Mouse (Mus musculus) natural killer cell, adult 2 months (primary cell): ENCODE data around the gene Mical2.
A peak's percentile ranks its signal among the peaks of the same experiment; 100 is the strongest.

Experiments
- DNase-seq, 2 experiments: peaks; one replicate each; pipeline ENCODE4 v3.0.0; 2022; ENCODE audit warnings: low spot score in 2 of 2

Mical2 gene

GRCm38 (mm10) chr7:112209621-112210020 lies 16.0 kb upstream of the Mical2 start:
- no peak for DNase-seq

- DNase-seq, result peak in 1 of 2 experiments; percentile 13
These were observed 12.5 kb upstream of the Mical2 start for GRCm38 (mm10) chr7:112212921-112213721.

GRCm38 (mm10) chr7:112215871-112216270 lies 9.8 kb upstream of the Mical2 start:
- DNase-seq, result no peak

DNA sequence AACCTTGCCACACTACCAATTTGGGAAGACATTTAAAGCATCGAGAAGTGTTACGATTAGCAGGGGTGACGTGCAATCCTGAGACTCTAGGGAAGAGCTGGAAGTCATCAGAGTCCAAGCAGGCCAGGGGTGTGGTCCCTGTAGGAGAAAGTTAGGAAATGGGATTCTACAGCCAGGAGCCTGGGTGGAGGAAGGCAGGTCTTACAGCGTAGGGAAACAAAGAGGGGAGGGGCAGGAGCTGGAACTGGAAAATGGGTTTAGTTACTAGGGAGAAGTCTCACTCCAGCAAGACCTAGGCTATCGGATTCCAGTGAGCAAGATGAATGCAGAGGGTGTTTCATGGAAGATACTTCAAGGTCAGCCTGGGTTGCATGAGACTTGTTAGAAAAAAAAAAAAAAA lies 8.9 kb upstream of the Mical2 start:
- DNase-seq, result no peak

DNA sequence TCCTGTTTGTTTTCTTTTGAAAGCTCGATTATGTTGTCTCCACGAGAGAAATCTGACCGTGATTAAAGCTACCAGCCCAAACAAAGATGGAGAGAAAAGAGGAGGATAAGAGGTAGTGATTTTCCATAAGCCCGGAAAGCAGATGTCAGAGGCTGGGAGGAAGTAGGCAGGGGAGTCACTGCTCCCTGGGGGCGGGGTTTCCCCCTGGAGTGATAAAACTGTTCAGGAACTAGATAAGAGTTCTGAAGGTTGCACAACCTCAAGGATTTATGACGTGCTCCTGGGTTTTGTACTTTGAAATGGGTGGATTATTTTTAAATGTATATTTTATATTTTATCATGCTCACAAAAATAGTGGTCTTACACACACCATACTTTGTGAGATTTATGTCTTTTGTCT lies 8.4 kb upstream of the Mical2 start:
- DNase-seq, result no peak

DNA sequence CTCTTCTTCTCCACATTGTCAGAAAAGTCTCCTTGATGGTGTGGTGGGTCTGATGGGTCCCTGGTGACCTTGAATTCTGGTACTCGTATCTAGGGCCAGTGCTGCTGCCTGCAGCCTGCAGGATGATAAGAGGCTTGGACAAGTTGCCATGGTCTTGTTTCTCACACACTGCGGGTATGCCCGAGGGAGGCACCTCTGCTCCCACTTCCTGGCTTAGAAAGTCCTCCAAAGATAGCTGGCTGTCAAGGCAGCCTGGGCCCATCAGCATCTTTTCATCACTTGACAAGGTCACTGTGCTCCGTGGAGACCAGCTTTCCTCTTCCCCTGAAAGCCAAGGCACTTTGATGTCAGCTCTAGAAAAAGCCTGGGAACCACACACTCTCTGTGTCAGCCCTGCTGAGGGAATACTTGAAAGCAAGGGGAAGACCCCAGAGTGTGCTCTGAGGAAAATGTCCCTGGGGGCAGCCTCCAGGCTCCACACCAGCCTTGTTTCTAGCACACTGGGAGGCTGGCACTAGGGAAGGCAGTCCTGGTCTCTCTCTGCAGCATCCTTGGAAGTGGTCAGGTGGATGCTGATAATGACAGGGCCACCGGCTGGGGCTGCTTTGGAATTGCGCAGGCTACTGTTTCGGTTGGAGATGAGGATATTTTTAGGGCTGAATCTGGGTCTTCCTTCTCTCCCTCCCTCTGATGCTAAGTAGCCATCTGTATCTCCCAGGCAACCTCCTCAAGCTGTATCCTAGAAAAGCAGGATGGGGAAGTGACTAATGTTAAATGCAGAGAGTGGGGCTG lies 2.7 kb upstream of the Mical2 start:
- no peak for DNase-seq

- no peak for DNase-seq
These were observed 802 bp upstream of the Mical2 start for GRCm38 (mm10) chr7:112224854-112225253.

DNA sequence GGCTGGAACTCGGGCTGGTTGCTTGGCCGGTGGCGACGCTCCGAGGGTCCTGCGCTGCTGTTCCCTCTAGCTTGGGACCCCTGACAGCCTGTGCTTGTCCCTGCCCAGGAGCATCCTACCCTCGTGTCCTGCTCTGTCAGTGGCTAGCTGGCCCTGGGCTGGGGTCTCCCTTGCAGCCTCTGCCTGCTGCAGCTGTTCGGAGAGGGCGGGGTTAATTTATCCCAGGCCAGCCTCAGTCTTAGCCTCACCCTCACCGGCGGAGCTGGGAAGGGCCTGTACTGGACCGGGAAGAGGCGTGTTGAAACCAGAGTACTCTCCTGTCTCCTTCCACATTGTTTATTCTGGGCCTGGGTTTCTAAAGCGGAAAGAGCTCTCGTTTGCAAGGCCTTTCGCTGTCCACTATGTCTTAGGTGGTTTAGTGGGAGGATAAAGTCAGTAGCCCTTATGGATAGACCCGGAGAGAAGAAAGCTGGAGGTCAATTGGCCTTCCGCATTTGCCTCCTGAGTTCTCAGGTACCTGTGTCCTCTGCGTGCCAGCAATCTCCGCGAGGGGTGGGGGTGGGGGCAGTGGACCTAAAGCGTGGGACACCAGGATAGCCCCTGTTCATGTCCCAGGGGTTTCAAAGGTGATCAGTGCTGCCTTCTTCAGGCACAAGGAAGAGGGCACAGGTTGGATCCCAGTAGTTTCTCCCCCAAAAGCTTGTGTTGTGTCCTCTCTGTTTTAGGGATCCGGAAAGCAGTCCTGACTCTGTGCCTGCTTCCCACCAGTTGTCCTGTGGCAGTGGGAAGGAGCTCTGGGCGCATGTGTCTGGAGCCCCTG lies 1.0 kb downstream of the Mical2 start:
- no peak for DNase-seq

DNA sequence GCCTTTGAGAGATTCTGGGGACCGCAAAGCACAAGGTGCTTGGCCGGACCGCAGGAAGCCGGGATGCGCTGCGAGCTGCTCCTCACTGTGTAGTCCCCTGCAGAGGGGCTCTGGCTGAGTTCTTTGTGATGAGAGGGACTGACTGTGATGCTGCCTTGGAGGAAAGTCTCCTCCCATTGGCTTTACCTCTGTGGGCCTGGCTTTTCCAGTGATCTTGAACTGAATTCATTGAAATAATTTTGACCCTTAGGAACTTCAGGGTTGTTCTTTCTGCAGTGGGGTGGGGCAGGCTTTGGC lies 1.6 kb downstream of the Mical2 start:
- DNase-seq, result no peak

DNA sequence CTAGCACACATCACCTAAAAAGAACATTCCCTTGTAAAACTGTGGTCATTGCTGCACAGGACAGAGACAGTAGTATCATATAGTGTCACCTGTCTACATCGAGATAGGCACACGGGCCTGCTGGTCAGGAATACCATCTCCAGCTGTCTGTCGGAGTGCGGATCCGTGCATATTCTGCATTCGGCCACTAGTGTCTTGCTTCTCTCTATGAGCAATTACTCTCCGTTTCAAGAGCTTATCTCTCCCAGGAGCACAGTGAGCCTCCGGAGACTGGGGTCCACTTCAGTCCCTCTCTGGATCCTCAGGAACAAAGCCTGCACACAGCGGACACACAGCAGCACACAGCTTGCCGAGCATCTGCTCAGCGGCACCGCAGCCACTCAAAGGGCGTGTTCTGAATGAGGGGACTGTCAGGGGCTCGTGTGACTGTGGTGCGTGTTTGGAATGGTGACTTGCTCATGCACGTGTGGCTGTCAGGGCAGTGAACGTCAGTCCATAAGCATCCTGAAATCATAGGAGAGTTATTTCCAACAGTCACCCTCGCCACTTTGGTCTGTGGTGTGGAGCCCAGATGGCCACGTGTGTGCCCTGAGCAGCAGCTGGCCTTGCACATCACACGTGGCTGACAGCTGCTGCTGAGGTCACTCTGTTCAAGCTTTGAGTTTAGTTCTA lies 3.3 kb downstream of the Mical2 start:
- DNase-seq, result no peak

- DNase-seq, result no peak
These were observed 6.1 kb downstream of the Mical2 start for GRCm38 (mm10) chr7:112231731-112232130.

- DNase-seq, result no peak
These were observed 7.8 kb downstream of the Mical2 start for GRCm38 (mm10) chr7:112233345-112234005.

- no peak for DNase-seq
These were observed 8.8 kb downstream of the Mical2 start for GRCm38 (mm10) chr7:112234410-112234809.

GRCm38 (mm10) chr7:112235493-112235892 lies 9.8 kb downstream of the Mical2 start:
- DNase-seq, result no peak

DNA sequence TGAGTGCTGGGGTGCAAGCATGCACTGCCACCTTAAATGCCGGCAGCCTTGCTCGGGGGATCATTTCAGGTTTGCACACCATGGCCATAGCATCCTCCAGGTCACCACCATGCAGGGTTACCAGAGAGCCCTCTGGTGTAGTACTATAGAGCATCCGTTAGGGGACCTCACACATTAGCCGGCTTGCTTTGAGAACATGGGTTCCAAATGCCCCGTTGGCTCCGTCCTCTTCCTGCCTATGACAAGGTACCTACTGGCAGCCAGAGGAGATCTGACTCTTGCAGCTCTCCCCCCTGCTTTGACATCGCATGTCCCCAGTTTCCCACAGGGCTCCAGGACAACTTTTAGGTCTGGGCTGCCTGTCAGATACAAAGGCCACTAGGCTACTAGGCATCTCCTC lies 11.6 kb downstream of the Mical2 start:
- DNase-seq, result no peak

- DNase-seq, result no peak
These were observed 12.2 kb downstream of the Mical2 start for GRCm38 (mm10) chr7:112237868-112238267.

DNA sequence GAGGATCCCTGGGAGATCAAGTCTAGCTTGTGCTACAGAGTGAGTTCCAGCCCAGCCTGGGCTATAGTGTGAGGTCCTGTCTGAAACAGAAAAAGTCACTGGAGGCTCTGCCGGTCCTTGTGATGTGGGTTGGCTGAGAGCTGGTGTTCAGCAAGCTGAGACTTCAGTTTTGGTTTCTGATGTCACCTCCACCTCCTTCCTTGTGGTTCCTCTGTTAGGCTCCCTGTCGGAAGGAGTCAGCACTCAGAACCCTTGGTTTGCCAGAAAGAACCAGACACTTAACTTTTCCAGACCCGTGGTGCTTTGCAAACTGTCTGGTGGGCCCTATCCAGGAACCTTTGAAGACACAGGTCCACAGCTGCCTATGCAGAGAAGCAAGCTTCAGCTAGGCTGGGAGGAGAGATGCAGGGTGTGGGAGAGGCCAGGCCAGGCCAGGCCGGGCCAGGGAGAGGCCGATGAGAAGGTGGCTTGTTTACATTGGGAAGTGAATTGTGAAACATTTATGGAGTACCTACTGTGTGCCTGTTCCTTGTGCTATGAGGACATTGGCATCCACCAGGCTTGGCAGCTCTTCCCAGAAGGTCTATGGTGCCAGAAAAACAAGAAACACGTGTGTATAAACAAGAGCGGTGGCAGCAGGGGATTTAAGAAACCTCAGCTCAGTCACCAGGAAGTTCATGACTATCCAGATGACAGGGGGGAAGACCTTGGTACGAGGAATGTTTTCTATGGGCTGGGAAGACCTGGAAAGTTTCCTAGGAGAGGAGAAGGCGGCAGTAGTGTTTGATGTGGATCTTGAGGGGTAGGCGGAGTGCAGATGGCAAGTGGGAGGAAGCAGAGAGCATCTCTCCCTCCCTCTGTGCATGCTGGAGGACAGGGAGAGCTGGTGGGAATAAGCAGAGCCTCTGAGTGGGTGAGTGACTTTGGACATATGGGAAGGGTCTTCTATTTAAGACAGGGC lies 13.4 kb downstream of the Mical2 start:
- DNase-seq, result peak; percentile 18 to 33

GRCm38 (mm10) chr7:112240748-112241147 lies 15.1 kb downstream of the Mical2 start:
- no peak for DNase-seq

GRCm38 (mm10) chr7:112241211-112241944 lies 15.7 kb downstream of the Mical2 start:
- no peak for DNase-seq
